In the genomic region with DNA sequence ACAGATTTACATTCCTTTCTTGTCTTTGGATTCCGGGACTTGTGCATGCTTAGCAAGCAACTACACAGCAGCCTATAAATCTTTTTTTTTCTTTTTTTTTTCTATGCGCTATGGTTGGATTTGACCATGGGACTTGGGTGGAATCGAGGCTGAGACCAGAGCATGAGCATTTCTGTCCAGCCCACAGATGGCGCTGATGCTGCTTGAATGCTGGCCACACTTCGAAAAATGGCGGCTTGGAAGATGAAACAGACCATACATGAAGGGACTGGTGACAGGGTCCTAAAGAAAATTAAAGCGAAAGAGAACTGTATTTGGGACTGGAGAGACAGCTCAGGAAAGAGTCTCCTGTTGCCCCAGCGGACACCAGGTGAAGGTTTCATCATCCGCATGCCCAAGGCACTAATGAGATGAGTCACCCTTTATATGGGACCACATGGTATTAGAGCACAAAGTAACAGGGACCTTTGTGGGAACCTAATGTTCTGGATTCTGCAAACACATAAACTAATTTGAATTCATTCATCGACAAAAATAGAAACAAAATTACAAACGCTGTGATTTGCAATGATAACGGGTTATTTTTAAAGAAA, we compare ENCODE assay signal across 18 mouse cellular contexts. TPM values are rescaled to one million over a fixed set of nuclear protein-coding genes. Genes with fewer than 3 reads are reported as not detected.
DNase-seq lines count a peak whose midpoint lies in the region; ATAC-seq and TF ChIP-seq lines count a peak whose summit lies in the region.
"Had no signal": no experiment of that assay in that cellular context is flagged by ENCODE, and none has a peak within 500 bp of the region (broad histone marks: within the 10 kb centered on the region; RNA-seq: fewer than 3 reads in every experiment).

No protein-coding gene starts in this region.

- WGBS in liver, adult 2 months = 91% methylated on average over 12 of the region's 12 CpGs
- 90% methylated on average over 12 of the region's 12 CpGs for WGBS in forebrain, embryonic 16.5 days
- WGBS in hindbrain, embryonic 13.5 days = 94% methylated on average over 12 of the region's 12 CpGs

- no peak for TF ChIP-seq POLR2A in liver, adult 2 months (IDR thresholded peaks at IDR 0.05; ENCODE audit: extremely low read depth, insufficient read depth, low read length)
- TF ChIP-seq POLR2A in ES-Bruce4 (IDR thresholded peaks at IDR 0.05; ENCODE audit: insufficient read depth, low read length) = no peak

- H3K4me3 ChIP-seq in liver, adult 2 months (ENCODE audit: insufficient read depth, low read depth, low read length) = no peak overlapping the region
- no peak overlapping the region for H3K4me3 ChIP-seq in ES-Bruce4 (ENCODE audit: low read depth, low read length)
- no peak overlapping the region for H3K4me3 ChIP-seq in forebrain, embryonic 16.5 days (replicated peaks; ENCODE audit: low read length)
- no peak overlapping the region for H3K4me3 ChIP-seq in hindbrain, embryonic 13.5 days
- H3K4me3 ChIP-seq: embryonic facial prominence, embryonic 12.5 days; forebrain, embryonic 10.5 days; megakaryocyte, embryonic 14.5 days had no signal

- no peak overlapping the region for H3K9ac ChIP-seq in liver, adult 2 months (ENCODE audit: low read depth, low read length)
- no peak overlapping the region for H3K9ac ChIP-seq in ES-Bruce4 (ENCODE audit: low read depth, poor library complexity, severe bottlenecking)
- H3K9ac ChIP-seq in forebrain, embryonic 16.5 days (replicated peaks; ENCODE audit: low read depth, low read length) = no peak overlapping the region
- H3K9ac ChIP-seq in hindbrain, embryonic 13.5 days = no peak overlapping the region
- H3K9ac ChIP-seq: embryonic facial prominence, embryonic 12.5 days had no signal

- H3K4me1 ChIP-seq in liver, adult 2 months (ENCODE audit: control insufficient read depth, insufficient read depth, low read length) = no peaks in the 10 kb centered on the region
- no peaks in the 10 kb centered on the region for H3K4me1 ChIP-seq in ES-Bruce4 (ENCODE audit: control insufficient read depth, insufficient read depth, low read length)
- H3K4me1 ChIP-seq in forebrain, embryonic 16.5 days (replicated peaks; ENCODE audit: control insufficient read depth, insufficient read depth, low read length) = no peaks in the 10 kb centered on the region
- H3K4me1 ChIP-seq in hindbrain, embryonic 13.5 days (replicated peaks) = no peaks in the 10 kb centered on the region
- H3K4me1 ChIP-seq: embryonic facial prominence, embryonic 12.5 days; forebrain, embryonic 10.5 days; megakaryocyte, embryonic 14.5 days had no signal

- TF ChIP-seq CTCF in liver, adult 2 months (IDR thresholded peaks at IDR 0.05; ENCODE audit: low read depth, low read length) = peak; percentile 39; the same call in 1 of the 2 replicates
- TF ChIP-seq CTCF in ES-Bruce4 (IDR thresholded peaks at IDR 0.05; ENCODE audit: low read depth, low read length) = peak; percentile 63

- no peak for DNase-seq in liver, adult 2 months (ENCODE audit: extremely low read depth, low read depth, low spot score)
- no peak for DNase-seq in liver
- peak; percentile 80 for DNase-seq in A20 (ENCODE audit: low read depth, low spot score)
- DNase-seq in induced T-regulatory cell, adult 2 months (ENCODE audit: low read depth) = peak; percentile 60
- DNase-seq in layer of hippocampus, postnatal 36 days = no peak
- DNase-seq: cerebellum, postnatal 10 days; heart, postnatal 4 days; right cerebral cortex, postnatal 25 days had no signal

- H3K79me2 ChIP-seq in liver, adult 2 months (ENCODE audit: control insufficient read depth, insufficient read depth, low read length) = no peaks in the 10 kb centered on the region

- no peaks in the 10 kb centered on the region for H3K36me3 ChIP-seq in liver, adult 2 months (ENCODE audit: control insufficient read depth, insufficient read depth, low read length)
- H3K36me3 ChIP-seq in ES-Bruce4 (ENCODE audit: control insufficient read depth, insufficient read depth, low read length, poor library complexity, severe bottlenecking) = no peaks in the 10 kb centered on the region
- H3K36me3 ChIP-seq in forebrain, embryonic 16.5 days (ENCODE audit: control insufficient read depth, insufficient read depth) = no peaks in the 10 kb centered on the region
- peaks cover 6% of the 10 kb centered on the region for H3K36me3 ChIP-seq in hindbrain, embryonic 13.5 days
- H3K36me3 ChIP-seq: embryonic facial prominence, embryonic 12.5 days; G1E had no signal

- no peak for ATAC-seq in forebrain, embryonic 16.5 days
- no peak for ATAC-seq in hindbrain, embryonic 13.5 days (ENCODE audit: low FRiP score)
- ATAC-seq: intestine, embryonic 16.5 days had no signal

- no peak for TF ChIP-seq EP300 in ES-Bruce4 (IDR thresholded peaks at IDR 0.05; ENCODE audit: insufficient read depth, low read depth, low read length)

- no peak overlapping the region for H3K27ac ChIP-seq in liver, adult 2 months (replicated peaks; ENCODE audit: insufficient read depth, low read depth, low read length)
- no peak overlapping the region for H3K27ac ChIP-seq in ES-Bruce4 (ENCODE audit: insufficient read depth, low read length)
- no peak overlapping the region for H3K27ac ChIP-seq in forebrain, embryonic 16.5 days (ENCODE audit: low read length)
- no peak overlapping the region for H3K27ac ChIP-seq in hindbrain, embryonic 13.5 days
- H3K27ac ChIP-seq: embryonic facial prominence, embryonic 12.5 days; forebrain, embryonic 10.5 days had no signal

- no peak overlapping the region for H3K4me2 ChIP-seq in forebrain, embryonic 16.5 days (ENCODE audit: low read length)
- H3K4me2 ChIP-seq in hindbrain, embryonic 13.5 days = no peak overlapping the region
- H3K4me2 ChIP-seq: embryonic facial prominence, embryonic 12.5 days had no signal

- H3K27me3 ChIP-seq in liver, adult 2 months (ENCODE audit: control insufficient read depth, insufficient read depth, low read length) = no peaks in the 10 kb centered on the region; the same call in 1 of the 2 replicates
- no peaks in the 10 kb centered on the region for H3K27me3 ChIP-seq in ES-Bruce4 (ENCODE audit: control insufficient read depth, insufficient read depth, low read length, poor library complexity, severe bottlenecking)
- H3K27me3 ChIP-seq in forebrain, embryonic 16.5 days (replicated peaks; ENCODE audit: control insufficient read depth, insufficient read depth, low read length) = no peaks in the 10 kb centered on the region
- H3K27me3 ChIP-seq in hindbrain, embryonic 13.5 days = no peaks in the 10 kb centered on the region
- H3K27me3 ChIP-seq: embryonic facial prominence, embryonic 12.5 days; megakaryocyte, embryonic 14.5 days had no signal

- no peaks in the 10 kb centered on the region for H3K9me3 ChIP-seq in ES-Bruce4 (replicated peaks; ENCODE audit: control insufficient read depth, insufficient read depth, low read length, poor library complexity, severe bottlenecking)
- H3K9me3 ChIP-seq in forebrain, embryonic 16.5 days (ENCODE audit: control insufficient read depth, low read length) = no peaks in the 10 kb centered on the region
- 0 out of 2 replicates have a peak, but pooled peaks cover 2% of the 10 kb centered on the region for H3K9me3 ChIP-seq in hindbrain, embryonic 13.5 days
- H3K9me3 ChIP-seq: embryonic facial prominence, embryonic 12.5 days had no signal

RNA-seq across cellular contexts. Expression of a gene that starts 9.8 kb away (rescaled TPM):
- total RNA-seq in liver, adult 2 months (2014; rRNA removed) = 0.18 TPM in 1 of 2 replicates, not detected in the other
- 0.06 TPM in 1 of 2 replicates, not detected in the other for polyA plus RNA-seq in liver, adult 2 months (2012; rRNA removed)
- 1.8 and 3.2 TPM in 2 replicates for polyA plus RNA-seq in ES-Bruce4 (2011; ENCODE audit: insufficient read depth, insufficient read length, low read depth, missing spikeins)
- polyA plus RNA-seq in forebrain, embryonic 16.5 days (2015; fragmentation: Nextera tagmentation; extraction: Ambion mirVana) = 21.2 and 23.1 TPM in 2 replicates
- polyA plus RNA-seq in hindbrain, embryonic 13.5 days (2015; fragmentation: Nextera tagmentation; extraction: Ambion mirVana) = 23.1 and 27.5 TPM in 2 replicates
- 10 to 100 TPM; 71.8 to 74.6 TPM for total RNA-seq in layer of hippocampus, postnatal 36 days (2021)
- total RNA-seq: gastrocnemius, adult 18-20 months; monocyte, adult 5-6 weeks had no signal
- polyA plus RNA-seq: G1E had no signal

Comparison
In these comparisons a context has a peak if more than half of its experiments do, and no peak if none do; other contexts are left out.
1. DNase-seq: peak in A20 (single experiment) and induced T-regulatory cell, adult 2 months (single experiment); none in liver, adult 2 months (single experiment), liver (single experiment) and layer of hippocampus, postnatal 36 days (0 of 2).